Mouse (Mus musculus): ENCODE data around the gene Ncs1.

Gene Ncs1

GRCm38 (mm10) chr2:31245051-31245450 lies 572 bp upstream of the Ncs1 start:
- DNase-seq: no peak

GRCm38 (mm10) chr2:31246251-31246971 lies 788 bp downstream of the Ncs1 start:
- DNase-seq: no peak

- no peak for DNase-seq
These were observed 3.2 kb downstream of the Ncs1 start for GRCm38 (mm10) chr2:31248856-31249255.

GRCm38 (mm10) chr2:31252167-31252566 lies 6.5 kb downstream of the Ncs1 start:
- no peak for DNase-seq

GRCm38 (mm10) chr2:31253463-31253862 lies 7.8 kb downstream of the Ncs1 start:
- DNase-seq: no peak

GRCm38 (mm10) chr2:31254806-31255205 lies 9.2 kb downstream of the Ncs1 start:
- DNase-seq: no peak

GRCm38 (mm10) chr2:31255952-31256938 lies 10.6 kb downstream of the Ncs1 start:
- DNase-seq: peak; percentile 48 to 53

- DNase-seq: no peak
These were observed 11.5 kb downstream of the Ncs1 start for GRCm38 (mm10) chr2:31257096-31257495.

GRCm38 (mm10) chr2:31258609-31259366 lies 13.2 kb downstream of the Ncs1 start:
- peak; percentile 75 to 82 for DNase-seq

GRCm38 (mm10) chr2:31259367-31259920 lies 13.8 kb downstream of the Ncs1 start:
- no peak for DNase-seq

GRCm38 (mm10) chr2:31260549-31260948 lies 14.9 kb downstream of the Ncs1 start:
- no peak for DNase-seq

- DNase-seq: no peak
These were observed 17.4 kb downstream of the Ncs1 start for GRCm38 (mm10) chr2:31263039-31263461.

- DNase-seq: peak; percentile 28 to 45
These were observed 18.2 kb downstream of the Ncs1 start for GRCm38 (mm10) chr2:31263746-31264378.

GRCm38 (mm10) chr2:31267447-31267846 lies 21.8 kb downstream of the Ncs1 start:
- no peak for DNase-seq

- DNase-seq: no peak
These were observed 23.0 kb downstream of the Ncs1 start for GRCm38 (mm10) chr2:31268631-31269030.

GRCm38 (mm10) chr2:31269188-31269587 lies 23.6 kb downstream of the Ncs1 start:
- no peak for DNase-seq

GRCm38 (mm10) chr2:31269847-31270246 lies 24.2 kb downstream of the Ncs1 start:
- DNase-seq: no peak

GRCm38 (mm10) chr2:31270470-31270869 lies 24.8 kb downstream of the Ncs1 start:
- DNase-seq: no peak

GRCm38 (mm10) chr2:31271071-31271470 lies 25.4 kb downstream of the Ncs1 start:
- no peak for DNase-seq

- no peak for DNase-seq
These were observed 29.4 kb downstream of the Ncs1 start for GRCm38 (mm10) chr2:31274993-31275392.

GRCm38 (mm10) chr2:31277810-31278209 lies 32.2 kb downstream of the Ncs1 start:
- DNase-seq: no peak

- DNase-seq: no peak
These were observed 32.9 kb downstream of the Ncs1 start for GRCm38 (mm10) chr2:31278483-31278882.

Measured in lung, adult 18-20 months (tissue).